Mouse (Mus musculus) right cerebral cortex, postnatal 14 days (tissue): ENCODE results near the gene Slc1a7.

ENCODE experiments used
- DNase-seq: peaks from one replicate; pipeline ENCODE4 v3.0.0; 2022

Slc1a7 gene

DNA sequence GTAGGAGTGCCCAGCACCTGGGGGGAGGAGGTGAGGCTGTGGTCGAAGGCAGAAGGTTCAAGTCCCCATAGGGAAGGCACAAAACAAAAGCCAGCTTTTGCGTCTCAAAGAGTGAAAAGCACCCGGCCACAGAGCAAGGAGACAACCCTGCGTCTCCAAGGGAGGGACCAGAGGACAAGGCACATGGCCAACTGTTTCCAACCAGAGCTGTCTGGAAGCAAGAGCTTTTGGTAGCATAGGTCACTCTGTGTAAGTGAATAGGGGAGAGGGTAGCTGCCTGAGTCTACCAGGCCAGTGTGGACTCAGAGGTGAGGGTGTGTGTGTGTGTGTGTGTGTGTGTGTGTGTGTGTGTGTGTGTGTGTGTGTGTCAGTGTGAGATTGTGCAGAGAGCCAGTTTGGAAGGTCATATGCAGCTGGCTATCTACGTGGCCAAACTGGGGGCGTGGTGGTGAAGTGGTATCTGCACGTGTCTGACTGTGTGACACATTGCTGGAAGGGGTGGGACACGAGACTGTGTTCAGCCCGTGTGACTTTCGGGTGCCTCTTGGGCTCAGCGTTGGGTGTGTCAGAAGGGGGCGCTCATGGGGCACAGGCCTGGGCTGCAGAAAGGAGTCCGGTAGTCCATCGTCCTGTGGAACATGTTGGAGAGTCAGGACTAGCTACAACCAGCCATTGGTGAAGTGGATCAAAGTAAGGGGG lies 47.1 kb downstream of the Slc1a7 start:
- DNase-seq, result no peak

DNA sequence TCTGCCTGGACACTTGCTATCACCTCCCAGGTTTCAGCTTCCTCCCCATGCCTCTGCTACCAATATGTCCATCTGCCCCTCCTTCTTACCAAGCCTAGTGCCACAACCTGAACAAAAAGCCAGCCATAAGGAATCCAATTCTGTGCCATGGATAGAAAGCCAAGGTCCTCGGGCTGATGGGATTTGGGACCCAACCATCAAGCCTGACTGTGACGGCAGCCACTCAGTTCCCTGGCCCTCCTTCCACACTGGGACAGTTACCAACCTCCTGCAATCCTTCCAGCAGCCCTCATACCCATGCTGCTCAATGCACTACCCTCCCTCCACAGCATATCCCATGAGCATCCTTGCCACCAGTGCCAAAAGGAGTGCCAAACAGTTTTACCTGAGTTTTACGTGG lies 48.2 kb downstream of the Slc1a7 start:
- no peak for DNase-seq

DNA sequence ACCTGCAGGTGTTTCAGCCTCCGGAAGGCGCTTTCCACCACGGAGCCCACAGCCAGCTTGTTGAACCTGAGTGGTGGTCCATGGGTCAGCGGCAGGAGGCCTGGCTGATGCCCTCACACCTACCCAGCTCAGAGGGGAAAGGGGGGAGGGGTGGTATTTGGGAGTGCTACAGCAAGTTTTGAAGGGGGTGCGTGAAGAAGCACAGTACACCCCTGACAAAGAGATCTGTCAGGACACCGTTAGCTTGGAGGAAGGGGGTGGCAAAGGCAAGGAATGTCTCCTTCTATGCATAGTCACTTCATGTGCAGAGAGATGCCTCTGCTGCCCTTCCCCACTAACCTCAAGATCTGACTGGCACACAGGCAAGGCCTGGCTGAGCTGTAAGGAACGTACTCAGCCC lies 49.7 kb downstream of the Slc1a7 start:
- DNase-seq, result no peak

DNA sequence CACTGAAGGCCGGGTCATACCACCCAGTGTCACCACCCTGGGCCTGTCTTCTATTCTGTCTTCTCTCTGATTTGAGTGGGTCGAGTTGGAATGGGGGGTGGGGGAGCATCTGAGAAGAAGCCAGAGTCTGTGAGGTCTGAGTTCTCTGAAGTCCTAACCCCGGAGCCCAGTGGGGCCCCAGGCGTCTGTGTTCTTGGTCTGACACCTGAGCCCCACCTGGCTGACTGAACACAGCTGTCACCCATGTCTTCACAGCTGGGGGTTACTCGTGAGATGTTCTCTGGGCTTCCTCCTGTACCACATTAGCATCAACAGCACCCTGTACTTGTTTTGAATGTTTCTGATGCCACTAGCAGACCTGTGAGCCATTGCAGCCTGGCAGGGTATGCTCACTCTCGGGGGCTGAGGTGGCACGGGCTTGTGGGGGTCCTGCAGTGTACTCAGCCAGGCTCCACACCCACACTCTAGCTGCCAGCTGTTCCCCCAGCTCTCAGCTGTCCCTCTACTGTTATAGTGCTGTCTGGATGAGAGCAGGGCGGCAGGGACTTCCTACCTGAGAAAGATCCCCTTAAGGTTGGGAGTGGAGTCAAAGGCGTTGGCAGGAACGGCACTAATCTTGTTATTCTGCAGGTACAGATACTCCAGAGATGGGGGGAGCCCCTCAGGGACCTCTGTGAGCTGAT lies 50.2 kb downstream of the Slc1a7 start:
- DNase-seq, result no peak

DNA sequence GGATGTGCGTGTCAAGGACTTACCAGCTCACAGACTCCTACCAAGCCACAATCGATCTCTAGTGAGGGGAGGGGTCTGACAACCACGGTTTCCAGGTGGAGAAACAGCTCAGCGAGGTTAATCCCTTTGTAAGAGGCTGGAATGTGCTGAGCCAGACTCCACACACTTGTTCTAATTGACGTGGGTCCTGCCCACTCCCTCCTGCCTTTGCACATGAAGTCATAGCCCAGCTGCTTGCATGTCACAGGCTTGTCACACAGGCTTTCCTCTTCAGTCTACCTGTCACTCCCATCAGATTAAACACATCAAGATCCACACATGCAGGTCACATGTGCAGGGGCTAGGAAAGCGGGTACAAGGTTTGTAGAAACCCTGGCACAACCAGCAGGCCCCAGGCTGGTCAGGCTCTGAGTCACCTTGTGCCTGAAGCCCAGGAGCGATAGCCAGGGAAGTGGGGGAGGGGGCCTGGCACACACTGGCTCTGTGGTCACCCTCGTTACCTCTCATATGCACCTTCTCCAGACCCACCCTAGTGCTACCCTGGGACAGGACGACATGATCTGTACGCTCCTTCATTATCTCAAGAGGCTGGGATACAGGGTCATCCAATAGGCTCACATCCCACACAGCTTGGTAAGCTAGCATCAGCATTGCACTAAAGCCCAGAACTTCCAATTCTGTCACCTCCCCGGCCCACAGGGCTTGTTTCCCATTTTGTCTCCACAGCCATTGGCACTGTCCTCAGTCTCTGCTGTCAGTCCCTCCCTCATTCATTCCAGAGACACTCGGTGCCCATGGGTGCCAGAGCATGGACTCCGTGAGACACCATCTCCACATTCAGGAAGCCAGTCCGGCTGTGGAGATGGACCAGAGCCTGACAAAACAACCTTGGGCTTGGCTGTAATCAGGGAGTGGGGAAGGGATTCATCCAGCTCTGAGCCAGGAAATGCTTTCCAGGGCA lies 51.1 kb downstream of the Slc1a7 start:
- DNase-seq, result no peak

DNA sequence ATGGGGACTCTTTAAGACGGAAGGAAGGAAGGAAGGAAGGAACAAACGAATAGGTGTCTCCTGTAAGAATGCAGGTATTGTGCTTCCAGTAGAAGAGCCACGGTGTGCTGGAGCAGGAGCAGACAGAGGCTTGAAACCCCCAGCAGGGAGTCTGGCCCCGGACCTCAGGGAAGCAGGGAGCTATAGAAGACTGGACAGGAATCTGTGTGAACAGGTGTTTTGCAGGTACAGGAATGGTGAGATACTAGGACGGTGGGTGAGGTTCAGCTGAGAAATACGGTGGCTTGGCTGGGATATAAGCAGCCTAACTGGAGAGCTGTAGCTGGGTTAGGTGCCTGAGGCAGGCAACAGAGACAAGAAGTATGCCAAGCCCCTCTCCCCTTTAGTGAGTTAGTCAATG lies 52.0 kb downstream of the Slc1a7 start:
- no peak for DNase-seq

DNA sequence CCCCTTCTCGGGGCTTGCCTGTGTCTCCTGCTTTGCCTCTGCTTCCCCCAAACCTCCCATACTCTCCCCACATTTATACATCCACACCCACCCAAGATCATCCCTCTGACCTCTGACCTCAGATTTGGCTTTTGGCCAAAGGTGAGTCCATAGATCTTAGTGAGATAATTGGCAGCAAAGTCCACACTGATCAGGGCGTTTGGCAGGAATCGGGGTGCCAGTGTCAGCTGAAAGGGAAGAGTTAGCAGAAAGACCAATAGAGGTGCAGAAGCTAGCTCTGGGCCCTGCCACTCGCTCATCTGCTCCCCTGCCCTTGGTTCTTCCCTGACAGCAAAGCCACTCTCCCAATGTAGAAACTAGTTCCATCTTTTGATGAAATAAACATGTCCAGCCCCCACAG lies 55.1 kb downstream of the Slc1a7 start:
- no peak for DNase-seq

DNA sequence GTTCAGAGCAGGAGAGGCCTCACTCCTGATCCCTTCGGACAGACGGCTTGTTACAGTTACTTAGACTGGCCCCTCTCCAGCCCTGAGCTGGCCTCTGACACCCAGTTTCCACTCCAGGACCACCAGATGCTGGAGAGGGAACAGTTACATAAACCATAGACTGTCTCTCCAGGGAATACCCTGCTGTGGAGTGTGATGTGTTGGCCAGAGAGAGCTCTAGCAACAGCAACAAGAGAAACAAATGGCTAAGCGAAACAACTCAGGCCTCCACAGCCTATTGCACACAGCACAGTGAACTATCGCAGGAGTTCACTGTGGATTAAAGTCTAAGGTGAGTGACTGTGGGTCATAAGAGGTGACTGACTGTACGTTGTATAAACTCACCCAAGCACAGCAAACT lies 56.5 kb downstream of the Slc1a7 start:
- DNase-seq, result no peak

DNA sequence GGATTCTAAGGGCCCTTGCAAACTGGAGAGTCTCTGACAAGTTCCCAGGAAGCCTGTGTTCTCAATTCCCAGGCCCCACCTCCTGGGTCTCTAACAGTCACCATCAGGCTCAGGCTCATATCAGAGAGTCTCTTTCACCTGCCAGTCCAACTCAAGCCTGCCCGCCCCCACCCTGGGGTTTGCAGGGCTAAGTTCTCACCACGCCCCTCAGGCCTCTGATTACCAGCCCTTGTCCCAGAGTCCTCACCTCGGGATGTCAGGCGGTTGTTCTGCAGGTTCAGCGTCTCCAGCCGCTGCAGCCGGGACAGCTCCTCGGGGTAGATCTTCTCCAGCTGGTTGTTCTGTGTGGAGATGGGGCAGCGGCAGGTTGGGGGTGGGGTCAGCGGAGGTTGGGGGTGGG lies 57.1 kb downstream of the Slc1a7 start:
- no peak for DNase-seq

DNA sequence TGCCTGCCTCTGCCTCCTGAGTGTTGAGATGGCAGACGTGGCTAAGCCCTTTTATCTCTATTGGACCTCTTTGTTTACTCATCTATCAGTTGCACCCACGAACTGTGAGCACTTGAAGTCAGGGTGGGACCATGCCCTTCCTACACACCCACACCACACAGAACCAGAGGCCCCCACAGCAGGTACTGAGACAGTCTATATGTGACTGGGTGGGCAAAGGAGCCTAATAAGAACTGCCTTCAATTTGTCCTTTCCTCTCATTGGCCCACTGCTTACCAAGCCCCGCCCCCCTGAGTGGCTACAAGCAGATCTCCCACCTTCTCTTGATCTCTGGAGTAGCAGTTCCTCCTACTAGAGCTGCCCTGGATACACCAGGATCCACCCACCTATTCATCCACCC lies 58.1 kb downstream of the Slc1a7 start:
- no peak for DNase-seq

DNA sequence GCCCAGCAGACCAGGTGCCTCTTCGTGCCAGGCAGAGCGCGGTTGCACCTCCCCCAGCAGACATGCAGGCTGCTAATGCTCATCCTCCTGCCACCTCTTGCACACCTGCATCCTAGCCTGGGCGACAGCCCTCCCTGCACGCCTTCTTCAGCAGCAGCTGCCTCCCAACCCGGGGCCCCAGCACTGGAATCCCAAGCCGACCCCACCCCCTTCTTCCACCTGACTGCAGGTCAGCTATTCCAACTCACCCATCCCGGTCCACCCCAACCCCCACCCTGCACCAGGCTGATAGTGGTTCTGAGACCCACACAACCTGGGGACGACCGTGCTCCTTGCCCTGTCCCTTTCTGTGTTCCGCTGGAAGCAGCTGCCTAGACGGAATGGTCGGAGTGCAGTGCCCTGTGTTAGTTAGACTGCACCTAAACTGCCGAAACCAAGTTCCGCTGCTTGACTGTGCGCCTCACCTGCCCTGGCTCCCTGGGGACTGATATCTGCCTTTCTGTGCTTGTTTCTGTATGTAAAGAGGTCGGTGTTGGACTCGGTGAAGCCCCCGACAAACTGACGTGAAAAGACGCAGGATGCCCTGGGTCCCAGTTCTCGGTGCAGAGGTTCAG lies 62.9 kb downstream of the Slc1a7 start:
- no peak for DNase-seq

DNA sequence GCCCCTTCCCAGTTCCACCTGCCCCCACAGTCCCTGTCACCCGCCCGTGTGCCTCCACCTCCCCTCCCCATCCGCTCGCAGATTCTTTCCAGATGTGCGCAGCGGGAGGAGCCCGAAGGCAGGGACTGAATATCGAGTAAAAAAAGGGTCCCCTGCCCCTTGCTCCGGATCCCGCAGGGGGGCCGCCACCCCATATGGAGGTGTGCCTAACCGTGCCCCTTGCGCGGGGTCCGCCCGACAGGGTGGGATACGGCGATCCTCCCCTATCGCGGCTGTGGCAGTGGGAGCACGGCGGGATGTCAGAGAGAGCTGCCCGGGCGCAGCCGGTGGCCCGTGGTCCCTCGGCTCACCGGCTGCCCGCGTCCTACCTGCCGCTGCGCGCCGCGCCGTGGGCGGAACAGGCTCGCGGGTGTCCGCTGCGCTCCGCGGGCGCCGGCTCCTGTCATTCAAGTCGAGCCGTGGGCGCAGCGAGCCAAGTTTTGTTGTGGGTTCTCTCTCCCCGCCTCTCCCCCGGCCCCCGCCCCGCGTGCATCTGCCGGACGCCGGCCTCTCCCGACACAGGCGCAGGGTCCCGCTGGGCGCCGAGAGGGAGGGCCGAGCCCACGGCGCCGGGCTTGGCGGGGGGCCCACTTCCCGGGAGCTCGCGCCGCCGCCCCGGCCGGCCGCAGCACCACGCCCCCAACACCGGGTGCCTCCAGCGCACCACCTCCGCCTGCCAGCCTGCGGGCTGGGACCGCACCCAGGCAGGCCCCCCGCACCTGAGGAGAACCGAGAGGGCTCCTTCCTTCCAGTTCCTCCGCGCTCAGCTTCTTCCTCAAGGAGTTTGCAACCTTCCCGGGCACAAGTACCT lies 63.6 kb downstream of the Slc1a7 start:
- peak; percentile 57 for DNase-seq

DNA sequence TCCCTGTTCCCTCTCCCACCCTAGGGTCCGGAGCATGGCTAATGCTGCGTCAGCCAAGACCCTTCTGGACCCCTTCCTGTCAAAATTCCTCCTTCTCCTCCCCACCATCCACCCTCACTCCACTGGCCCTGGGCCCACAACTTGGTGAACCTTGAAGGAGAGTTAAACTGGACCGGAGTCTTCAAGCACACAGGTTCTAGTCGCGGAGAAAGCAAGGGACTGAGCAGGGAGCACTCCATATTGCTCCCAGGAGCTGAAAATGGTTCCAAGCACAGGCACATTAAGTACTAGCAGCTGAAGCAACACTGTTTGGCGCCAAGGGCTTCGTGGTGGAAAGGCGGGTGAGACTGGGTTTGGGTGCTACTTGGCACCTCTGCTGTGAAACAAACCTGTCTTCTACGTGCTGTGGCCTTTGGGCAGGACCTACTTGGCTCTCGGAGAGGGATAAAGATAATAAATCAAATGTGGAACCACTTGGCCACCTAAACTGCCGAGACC lies 64.3 kb downstream of the Slc1a7 start:
- no peak for DNase-seq

DNA sequence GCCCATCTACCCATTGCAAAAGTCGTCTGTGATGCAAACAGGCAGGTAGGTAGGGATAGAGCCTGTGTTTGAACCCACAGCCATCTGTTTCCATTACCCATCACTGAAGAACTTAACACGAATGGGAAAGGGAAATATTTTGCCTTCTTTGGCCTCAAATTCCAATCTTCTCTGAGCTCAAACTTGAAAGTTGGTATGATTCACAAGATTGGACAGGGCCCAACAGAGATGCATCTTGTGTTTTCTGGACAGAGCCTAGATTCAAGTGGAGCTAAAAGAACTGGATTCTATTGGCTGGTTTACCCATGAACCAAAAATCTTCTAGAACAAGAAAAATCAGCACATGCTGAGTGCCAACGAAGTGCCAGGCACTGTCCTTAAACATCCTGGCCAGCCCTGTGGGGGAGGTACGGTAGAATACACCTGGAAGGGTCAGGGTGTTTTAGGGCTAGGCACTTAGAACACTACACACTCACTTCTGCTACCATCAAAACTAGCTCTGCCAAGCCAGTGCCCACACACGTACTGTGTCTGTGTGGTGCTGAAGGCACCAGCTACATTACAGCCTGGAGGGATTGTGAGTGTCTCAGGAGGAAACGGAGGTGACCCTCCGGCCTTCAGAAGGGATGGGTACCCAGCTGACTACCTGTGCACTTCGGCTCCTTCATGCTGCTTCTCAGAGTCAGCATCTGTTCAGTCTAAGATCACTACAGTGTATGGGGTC lies 65.1 kb downstream of the Slc1a7 start:
- DNase-seq, result no peak

DNA sequence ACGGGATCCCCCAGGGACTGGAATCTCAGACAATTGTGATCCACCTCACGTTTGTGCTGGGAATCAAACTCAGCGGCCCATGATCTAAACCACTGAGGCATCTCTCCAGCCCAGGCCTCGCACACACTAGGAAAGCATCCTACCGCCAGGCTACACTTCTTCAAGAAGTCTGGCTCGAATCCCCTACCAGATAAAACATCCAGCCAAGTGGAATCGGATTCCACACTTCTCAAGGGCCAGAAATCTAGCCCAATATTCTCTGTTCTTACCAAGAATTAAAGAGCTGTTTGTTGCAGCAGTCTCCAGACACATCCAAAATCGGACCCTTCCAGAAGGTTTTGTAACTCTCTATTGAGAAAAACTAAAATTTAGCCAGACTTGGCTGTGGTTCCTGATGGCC lies 68.9 kb downstream of the Slc1a7 start:
- DNase-seq, result no peak

DNA sequence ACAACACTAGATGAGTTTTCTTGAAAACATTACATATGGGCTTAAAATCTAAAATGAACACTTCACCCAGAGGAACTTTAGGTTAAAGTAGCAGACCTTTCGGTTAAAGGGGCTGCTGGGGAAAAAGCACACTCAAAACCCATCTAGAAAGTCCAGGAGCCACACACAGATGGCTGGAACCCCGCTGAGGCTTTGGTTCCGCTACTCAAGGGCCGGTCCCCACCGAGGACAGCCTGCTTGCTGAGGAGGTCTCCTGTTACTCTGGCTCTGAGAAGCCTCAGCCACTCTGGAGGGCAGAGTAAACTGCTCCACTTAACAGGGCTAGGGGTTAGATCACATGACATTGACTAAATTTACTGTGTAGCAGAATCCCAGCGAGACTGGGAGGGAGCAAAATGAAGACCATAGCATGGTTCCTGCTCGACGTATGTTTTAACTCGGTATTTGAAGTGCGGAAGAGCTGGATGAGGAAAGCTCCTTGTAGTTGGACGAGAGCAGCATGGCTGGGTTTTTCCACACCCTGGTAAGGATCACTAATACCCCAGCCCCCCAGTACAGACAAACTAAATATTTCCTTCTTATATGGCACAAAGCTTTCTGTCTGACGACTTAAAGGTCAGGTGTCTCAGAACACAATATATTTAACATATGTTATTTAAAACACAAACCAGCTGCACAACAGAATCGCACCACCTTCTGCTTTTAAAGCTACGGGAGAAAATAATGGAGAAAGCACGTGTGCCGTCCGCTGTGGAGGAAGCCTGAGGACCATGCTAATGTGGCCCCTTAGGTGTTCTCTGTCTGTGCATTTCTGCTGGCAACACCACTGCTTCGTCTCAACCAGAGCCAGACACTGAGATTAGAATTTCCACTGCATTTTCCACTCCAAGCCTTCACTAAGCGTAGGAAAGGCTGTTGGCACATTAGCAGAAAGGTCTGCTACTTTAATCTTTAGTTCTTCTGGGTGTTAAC lies 77.3 kb downstream of the Slc1a7 start:
- no peak for DNase-seq

DNA sequence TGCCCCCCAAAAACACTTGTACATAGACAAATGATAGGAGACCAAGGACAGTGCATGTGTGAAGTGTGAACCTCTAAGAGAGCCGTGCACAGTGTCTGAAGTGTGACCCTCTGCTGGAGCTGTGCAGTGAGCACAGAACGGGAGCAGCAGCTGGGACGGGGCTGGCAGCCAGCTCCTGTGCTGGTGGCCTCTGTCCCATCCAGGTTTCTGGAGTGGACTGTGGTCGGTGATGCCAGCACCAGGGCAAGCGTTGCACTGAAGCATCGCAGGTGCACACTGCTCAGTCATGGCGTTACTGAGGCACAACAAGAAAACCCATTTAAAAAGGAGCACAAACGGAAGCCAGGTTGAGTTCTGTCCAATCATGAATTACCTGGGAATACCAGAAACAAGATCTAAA lies 78.0 kb downstream of the Slc1a7 start:
- DNase-seq, result no peak

DNA sequence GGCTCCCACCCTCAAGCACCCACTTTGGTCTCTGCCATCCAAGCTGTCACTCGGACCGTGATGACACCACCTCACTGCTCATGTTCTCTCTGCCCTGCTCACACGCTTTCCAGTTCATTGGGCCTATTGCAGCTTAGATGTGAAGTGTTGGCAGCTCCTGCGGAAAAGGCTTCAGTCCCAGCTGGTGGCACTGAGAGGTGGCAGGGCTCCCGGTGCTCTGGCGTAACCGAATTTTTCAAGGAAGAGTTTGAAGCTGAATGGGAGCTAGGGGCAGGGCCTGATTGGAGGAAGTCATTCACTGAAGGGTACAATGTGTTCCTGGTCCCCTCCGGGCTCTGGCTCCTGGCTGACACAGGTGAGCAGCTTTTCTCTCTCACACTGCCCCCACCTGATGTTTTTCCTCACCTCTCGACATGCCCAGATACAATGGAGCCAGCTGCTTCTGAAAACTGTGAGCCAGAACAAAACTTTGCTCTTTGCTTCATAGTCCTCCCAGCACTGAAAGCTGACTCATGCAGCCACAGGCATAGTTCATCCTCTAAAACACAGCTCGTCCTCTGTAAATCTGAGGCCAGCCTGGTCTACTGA lies 83.6 kb downstream of the Slc1a7 start:
- DNase-seq, result no peak

DNA sequence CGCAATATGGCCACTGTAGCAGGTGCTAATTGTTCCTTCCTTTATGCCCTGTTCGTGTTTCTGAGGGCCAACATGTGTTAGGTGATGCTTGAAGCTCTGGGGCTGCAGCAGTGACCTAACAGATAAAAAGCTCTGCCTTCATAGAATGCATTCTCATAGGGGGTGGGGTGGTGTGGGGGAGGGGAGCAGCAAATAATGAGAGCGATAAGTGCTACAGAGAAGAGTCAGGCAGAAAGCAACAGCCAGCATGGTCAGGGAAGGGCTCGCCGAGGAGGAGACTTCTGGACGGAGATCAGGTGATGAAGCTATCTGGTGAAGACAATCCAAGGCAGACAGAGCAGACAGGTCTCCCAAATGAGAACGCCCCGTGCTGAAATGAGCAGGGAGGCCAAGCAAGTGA lies 84.5 kb downstream of the Slc1a7 start:
- no peak for DNase-seq

DNA sequence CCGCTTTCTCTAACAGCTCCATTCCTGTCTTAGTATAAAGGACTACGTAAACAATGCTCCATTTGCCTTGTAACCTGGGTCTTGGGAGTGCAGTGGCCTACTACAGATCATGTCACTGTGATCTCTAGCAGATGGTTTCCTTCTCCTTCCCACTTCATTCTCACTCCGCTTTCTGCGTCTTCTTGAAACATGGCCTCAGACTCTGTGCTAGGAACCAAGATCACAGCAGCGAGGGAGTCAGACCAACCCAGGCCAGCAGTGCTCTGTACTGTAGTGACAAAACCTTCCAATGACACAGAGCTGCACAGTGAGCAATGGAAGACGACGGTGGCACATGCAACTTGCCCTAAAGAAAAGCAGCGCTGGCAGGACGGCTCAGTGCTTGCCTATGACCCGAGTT lies 87.7 kb downstream of the Slc1a7 start:
- DNase-seq, result no peak
